Mouse (Mus musculus) left cerebral cortex, adult 8-10 months (tissue): ENCODE data around the gene Tspan9. TPM values are rescaled to one million over a fixed set of nuclear protein-coding genes. Genes with fewer than 3 reads are reported as not detected.

Experiments
- DNase-seq, 2 experiments: peaks; one replicate each; pipeline ENCODE4 v3.0.0; 2022; ENCODE audit warnings: low spot score in 2 of 2
- total RNA-seq, 4 experiments: library from RNA; stranded (reverse); gene quantifications; 2 replicates each; pipeline ENCODE4 v1.2.4; 2022

Tspan9 gene
- total RNA-seq, 4 experiments from 2014 or later: 45.6 to 54.7 (median 49.0) TPM

DNA sequence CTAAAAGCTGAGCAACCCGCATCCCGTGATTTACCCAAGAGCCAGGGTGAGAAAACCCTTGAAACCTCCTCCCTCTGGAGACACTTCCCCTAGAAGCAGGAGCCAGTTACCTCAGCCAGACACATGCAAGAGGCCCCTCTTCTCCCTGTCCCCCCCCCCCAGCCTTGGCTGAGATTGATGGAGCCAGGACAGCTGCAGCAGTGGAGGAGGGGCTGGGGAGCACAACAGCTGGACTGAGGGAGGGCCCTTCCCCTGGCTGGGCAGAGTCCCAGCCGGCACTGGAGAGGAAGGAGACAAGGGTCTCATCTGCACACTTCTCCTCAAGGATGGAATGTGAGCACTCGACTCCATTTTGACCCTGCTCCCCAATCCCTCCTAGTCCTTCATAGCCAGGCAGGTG lies 64.9 kb downstream of the Tspan9 start:
- no peak for DNase-seq

DNA sequence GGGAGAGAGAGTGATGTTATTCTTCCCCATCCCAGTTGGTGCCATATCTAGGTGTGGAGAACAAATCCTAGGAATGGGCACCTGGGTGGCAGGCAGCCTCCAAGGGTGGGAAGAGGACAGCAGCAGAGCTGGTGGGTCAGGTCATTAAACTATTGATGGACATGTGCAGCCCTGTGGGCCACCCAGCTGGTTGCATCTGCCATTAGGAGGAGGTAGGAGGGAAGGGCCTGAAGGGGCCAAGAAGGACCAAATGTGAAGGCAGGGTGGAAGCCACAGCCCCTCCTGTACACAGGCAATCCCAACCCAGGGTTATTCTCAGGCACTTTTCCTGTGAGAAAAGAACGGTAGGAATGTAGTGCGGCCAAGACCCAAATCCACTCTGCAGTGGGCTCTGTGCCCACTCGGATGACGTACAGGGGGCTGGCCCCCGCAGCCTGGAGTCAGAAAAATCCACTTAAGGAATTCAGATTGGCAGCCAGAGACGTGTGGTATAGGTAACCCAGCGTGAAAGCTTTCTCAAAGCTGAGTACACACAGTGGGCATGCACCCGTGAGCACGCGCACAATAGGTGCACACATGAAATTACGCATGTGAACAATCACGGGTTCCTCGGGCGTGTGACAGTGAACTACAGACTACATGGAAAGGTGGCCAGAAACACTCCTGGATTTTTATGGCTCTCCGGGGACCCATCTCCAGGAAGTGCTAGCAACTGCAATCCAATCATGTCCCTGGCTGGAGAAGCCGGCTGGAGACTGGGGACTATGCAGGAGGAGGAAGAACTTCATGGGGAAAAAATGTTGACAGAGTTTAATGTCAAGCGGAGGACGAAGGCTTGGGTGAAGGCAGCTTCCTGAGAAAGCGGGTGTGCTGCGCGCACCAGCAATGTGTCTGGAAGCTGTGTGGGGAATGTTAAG lies 67.0 kb downstream of the Tspan9 start:
- no peak for DNase-seq

DNA sequence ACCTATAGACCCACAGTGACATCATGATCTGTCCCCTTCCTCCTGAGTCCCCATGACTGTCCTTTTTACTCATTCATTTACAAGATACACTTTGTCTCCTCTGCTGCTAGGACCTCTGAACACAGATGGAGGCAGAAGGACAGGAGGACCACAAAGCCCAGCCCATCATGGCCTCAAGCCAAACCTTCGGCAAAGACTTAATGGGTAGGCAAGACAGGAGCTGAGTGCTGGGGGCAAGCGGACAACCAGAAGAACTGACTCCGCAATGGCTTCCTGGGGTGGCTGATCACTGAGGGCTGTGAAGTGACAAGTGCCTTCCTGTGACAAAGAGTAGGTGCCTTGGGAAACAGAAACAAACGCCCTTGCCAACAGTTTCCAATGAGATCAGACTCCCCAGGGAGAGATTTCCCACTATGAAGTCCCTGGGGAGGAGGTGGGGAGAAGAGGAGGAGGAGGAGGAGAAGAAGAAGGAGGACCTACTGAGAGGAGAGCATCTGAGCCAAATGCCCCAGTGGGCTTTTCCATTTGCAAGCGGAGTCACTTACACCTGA lies 67.9 kb downstream of the Tspan9 start:
- no peak for DNase-seq

DNA sequence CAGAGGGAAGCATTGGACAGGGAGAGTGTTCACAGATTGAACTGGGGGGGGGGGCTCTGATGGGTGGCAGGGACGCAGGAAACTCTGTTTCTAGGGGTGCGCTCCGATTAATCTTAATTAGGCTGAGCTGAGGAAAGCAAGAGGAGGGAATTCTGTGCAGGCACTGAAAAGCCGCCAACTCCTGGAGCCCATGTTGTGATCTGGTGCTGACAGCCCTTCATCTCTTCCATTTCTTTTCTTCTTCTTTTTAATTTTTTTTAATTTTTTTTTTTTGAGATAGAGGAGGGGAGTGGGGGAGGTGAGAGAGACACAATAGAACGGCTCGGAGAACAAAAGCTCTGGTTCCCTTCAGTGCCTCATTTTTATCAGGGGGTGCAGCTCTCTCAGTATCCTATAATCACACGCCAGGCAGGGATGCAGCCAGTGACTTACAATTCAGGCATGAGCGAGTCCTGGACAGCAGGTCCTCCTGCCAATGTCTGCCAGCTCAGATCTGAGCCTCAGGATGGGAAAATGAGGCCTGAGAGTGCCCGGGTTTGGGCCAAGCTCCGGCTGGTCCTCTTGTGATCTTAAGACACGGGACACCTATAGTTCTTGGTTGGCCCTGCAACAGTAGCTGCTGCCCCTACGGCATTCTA lies 72.4 kb downstream of the Tspan9 start:
- DNase-seq: no peak

DNA sequence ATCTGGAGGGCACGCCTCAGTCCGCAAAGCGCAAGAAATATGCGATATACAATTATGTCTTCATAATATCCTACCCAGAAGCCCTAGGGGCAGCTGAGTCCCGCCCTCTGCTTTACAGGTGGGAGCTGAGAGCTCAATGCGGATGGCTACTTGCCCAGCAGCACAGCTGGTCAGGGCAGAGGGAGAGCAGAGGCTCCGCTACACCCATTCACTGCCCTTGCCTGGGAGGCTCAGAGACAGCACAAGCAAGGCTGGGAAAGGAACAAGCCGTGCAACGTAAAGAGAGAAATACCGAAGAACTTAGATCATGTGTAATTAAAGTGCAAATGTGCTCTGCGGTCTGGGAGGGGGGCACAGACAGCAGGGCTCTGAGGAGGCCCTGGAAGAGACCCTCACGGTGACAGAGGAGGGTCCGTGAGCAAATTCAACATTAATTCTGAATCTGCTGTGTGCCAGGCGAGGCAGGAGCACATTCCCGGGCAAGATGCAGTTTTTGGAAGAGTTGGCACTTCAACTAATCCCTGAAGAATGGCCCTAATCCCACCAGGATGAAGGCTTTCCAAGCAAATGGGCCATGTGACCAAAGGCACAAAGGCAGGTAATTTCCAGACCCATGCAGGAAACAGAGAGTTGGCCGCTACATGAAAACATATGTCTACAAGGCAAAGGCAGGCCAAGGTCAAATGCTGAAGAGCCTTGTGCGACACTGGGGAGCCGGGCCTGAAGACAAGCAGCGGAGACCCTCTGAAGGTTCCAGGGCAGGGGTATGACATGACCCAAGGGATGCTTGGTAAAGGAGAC lies 73.1 kb downstream of the Tspan9 start:
- DNase-seq: no peak

DNA sequence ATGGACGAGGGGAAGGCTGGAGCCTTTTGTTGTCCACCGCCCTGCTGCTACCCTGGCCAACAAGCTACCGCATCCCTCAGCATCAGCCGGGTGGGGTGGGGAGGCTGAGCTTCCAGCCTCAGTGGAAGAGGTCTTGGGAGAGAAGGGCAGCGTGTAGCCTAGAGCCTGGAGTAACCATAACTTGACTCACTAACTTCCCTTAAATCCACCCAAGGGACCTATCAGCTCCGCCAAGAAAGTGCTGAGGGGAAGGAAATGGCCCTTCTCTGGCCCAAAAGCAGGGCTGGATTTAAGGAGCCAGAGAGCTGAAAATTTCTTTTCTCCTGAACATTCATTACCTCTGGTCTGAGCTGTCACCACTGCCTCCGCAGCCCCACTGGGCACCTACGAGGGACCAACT lies 75.2 kb downstream of the Tspan9 start:
- no peak for DNase-seq

DNA sequence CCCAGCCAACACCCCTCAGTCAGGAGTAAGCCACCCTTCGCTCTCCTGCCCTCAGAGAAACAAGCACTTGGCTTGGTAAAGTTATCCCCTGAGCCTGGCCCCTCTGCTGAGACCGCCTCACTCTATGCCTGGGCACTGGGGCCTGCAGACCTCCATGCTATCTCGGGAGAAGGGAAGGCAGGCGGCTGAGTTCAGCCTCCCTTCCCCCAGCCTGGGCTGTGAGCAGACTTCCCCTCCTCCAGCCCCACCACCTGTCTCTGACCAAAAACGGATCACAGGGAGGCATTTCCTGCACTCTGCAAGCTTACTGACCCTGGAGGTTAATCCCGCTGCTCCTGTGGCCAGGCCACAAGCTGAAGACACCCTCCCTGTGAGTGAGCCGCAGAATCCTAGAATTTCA lies 77.4 kb downstream of the Tspan9 start:
- DNase-seq: no peak

DNA sequence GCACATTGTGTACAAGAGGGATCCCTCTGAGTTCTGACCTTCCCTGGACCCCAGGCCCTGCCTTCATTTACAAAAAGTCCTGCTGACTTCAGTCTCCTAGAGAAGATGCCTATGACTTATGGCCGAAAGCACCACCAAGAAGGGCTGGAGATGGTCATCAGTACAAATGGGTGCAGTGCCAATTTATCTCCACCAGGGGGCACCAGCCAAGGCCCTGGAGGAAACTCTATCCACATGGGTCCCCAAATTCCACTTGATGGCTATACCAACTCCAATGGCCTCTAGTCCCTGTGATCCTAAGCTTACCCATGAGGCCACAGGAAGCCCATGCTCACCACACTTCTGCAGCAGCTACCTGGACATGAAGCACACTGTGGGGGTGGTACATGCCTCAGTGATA lies 79.9 kb downstream of the Tspan9 start:
- peak in 1 of 2 experiments; percentile 15 for DNase-seq

DNA sequence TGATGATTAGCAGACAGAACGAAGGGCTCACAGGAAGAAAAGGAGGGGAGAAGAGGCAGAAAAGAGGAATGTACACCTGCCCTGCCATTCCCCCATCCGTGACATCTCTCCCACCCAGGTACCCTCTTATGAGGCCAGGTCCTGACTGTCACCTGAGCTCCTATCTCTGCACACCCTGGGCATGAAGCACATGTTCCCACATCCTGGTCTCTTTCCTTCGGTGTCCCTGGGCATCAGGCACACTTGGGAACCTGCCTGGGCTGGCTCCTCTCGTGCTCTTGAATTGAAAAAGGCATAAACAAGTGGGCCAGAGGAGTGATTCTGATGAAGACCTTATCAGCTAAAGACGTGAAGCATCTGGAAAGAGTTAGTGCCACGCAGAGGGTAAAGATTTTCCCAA lies 80.6 kb downstream of the Tspan9 start:
- DNase-seq: no peak

DNA sequence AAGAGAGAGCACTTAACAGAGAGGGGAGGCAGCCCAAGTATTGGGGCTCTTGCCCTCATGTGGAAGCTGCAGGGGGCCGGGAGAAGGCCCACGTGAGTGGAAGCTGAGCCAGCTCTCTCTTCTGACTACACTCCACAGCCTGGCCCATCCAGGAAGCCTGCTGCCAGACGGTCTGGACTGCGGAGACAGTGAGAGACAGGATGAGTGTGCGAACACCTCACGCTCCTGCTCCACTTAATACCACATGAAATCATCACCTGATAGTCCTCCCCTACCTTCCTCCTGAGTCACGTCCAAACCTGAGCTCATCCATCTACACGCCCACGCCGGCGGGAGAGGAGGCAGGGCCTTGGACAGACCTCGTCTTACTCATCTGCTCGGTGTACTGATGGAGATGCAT lies 81.2 kb downstream of the Tspan9 start:
- DNase-seq: no peak

DNA sequence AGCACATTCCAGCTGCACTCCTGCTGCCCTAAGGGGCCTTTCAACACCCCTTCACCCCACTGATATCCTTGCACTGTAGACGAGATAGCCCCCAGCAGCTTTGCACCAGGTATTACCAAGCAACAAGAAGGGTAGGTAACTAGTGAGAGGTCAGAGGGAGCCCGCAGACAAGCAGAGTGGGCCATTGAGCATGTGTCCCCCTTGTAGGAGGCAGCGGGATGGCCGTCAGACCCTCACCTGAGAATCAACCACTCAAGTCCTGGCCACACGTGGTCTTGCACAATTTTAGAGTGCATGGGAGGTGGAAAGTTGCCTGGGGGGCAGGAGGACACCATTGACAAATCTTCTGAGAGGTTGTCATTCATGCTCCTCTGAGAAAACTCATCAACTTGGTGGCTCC lies 82.1 kb downstream of the Tspan9 start:
- no peak for DNase-seq

DNA sequence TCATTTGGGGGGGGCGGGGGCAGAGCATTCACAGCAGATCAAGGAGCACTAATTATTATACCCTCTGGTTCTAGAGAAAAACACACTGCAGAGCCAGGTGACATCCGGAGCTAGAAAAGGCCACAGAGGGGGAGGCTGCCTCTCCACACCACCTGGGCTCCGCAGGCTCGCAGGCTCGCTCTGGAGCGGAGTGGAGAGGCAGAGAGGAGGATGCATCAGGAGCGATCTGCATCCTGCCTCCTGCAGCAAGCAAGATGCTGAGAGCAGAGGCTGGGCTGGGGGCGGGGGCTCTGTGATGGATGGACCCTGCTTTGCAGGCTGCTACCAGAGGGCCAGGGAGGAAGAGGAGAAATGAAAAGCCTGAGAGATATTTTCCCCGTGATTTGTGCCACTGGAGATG lies 84.8 kb downstream of the Tspan9 start:
- no peak for DNase-seq

DNA sequence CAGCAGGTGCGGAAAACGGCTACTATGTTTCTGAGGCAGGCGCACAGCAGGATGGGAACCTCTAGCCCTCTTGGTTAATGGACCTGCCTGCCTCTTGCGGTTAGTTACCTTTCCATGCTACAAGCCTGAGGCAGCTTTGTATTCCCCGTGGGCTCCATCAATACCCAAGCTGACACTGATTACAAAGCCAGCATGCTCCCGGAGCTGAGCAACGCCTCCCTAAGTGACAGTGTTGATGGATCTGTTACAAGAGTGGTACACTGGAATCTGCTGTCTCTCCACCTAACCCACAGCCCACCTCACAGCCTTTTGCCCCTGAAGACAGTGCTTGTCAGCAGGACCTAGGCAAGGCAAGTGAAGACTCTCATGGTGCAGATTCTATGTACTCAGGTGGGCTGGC lies 85.2 kb downstream of the Tspan9 start:
- DNase-seq: no peak

DNA sequence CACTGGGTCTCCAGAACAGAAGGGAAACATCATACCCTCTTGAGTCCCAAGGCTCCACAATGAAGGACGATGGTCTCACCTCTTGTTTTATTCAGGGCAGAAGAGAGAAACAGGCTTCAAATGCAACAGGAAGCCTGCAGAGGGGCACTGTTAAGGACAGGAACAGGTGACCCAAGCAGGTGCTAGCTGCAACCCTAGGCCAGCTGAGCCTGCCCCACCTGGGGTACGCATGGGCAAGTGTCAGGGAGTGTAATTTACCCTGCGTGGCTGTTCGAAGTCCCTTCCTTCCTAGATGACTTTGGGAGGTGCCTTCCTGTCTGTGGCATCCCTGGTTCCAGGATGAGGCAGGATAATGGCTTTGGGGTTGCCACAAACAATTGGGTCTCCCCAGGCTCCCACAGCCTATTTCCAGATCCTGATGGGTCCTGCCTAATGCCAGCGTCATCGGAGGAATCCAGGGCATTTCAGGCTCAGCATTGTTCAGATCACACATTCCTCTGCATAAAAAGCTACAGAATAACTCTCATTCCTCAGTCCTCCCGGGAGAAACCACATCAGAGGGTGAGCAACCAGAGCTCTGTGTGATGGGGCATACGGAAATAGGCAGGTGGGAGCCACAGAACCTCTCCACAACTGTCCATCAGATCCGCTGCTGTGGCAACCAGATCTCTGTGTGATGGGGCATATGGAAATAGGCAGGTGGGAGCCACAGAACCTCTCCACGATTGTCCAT lies 90.2 kb downstream of the Tspan9 start:
- no peak for DNase-seq

DNA sequence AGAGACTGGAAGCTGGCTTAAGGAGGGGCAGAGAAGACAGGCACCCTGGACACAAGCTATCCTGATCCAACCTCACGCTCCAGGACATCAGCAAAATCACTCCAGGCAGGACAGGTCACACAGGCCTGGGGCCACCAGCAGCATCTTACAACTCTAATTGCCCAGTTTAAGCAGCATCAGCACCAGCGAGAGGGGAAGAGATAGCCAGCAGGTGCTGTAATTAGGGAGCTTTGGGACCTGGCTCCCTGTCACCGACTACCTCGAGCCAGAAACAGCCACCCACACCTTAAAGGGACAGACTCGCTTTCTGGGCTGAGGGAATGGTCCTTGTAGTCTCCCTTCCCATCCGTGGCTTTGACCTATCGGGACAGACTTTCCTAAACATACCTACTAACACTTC lies 95.7 kb downstream of the Tspan9 start:
- no peak for DNase-seq

DNA sequence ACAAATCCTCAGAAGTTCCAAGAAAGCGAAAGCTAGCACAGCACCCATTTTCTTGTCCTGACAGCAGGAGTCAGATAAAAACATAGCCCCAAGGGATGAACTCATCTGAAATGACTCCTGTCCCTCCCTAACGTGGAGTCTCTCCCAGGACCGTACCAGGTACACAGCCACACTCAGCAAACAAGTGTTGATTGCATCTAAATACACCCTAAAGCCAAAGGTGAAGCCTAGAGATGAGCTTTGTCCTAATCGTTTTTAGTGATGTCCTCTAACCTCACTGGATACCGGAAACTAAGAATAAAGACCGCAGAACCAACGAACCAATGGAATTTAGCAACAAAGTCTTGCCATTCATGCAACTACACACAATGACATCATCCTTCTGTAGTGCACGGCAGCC lies 96.2 kb downstream of the Tspan9 start:
- no peak for DNase-seq

DNA sequence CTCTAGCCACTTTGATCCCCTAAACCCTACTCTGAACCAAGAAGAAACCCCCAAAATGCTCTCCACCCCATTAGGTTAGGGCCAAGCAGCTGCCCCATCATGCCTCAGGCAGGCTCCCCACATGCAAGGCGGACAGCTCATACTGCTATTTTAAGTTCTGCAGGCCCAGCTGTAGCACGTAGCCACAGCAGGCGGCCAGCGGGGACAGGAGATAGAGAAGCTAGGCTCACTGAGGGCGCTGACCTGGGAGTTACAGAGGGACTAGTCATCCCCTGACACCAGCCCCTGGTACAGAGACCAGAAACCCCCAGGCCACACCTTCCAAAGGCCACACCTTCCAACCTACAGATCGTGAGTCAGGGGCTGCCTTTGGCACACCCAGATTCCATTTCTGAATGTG lies 96.6 kb downstream of the Tspan9 start:
- DNase-seq: no peak

DNA sequence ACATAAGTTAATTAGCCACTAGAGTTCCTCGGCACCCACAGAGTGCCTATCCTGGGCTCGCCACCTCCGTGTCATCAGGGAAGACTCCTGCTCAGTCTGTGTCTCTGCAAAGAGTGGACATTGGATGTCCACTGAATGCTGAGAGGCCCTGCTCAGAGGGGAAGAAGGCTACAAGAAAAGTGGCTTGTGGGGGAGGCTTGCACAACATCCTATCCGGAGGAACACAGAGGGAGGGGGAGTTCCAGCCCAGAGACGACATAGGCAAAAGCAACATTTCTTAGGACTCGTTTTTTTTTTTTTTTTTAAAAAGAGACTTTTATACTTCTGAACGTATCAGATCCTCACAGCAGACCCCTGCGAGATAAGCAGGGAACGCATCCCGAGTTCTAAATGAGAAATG lies 98.7 kb downstream of the Tspan9 start:
- DNase-seq: no peak

DNA sequence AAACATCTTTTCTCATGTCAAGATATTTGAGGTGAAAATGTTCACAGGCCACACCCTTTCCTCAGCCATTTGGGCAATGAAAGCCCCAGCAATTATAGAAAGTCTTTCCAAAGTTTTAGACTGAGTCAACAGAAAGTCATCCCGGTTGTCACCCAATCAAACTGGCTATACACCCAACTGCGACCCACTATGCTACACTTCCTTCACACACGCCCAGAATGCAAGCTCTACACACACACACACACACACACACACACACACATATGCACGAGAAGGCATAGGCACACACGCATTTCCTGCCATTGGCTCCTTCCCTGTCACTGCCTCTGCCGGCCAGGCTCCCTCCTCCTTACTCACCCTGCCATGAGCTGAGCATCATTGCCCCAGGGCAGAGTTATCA lies 99.9 kb downstream of the Tspan9 start:
- no peak for DNase-seq

DNA sequence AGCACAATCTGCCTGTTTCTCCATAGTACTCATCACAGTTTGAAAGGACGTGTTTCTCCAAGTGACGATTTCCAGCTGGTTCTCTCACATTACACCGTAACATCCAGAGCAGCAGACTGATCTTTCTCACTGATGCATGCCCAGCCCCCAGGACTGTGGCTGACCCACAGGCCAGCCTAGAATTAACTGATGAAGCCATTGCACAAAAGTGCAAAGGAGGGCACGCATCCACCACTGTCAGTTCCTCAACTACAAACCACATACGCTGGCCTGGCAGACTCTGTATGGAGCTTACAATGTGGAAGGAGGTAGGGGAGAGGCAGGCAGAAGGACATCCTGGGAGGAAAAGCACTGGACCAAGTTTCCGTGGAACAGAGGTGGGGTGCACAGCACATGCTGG lies 101.6 kb downstream of the Tspan9 start:
- DNase-seq: no peak

DNA sequence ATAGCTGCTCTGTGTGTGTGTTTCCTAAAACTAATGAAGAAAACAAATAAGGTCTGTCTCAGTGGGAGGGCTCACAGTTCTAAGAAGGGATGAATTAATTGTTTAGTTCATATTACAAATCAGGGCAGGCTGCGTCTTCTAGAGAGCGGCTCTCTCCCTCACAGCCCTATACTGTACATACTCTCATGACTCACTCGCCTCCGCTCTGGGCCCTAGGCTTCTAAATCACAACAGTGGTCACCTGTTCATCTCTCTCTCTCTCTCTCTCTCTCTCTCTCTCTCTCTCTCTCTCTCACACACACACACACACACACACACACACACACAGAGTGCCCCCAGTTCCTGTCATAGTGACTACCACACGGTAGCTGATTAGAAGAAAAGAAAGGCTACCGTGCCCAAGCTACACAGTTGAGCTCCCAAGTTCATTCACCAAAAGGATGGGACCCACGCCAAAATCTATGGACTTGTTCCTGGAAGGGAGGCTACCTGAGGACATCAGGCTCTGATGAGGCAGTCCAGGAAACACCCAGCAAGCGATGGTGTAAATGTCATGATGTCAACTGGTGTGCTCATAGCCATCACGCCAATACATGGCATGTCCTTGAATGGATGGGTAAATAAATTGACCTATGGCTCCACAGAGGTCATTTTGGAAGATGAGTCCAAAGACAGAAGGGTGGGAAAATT lies 104.2 kb downstream of the Tspan9 start:
- DNase-seq: no peak
